Mouse (Mus musculus) lung, postnatal 36 days (tissue): ENCODE data around the gene Atp2a3.

Experiments
- DNase-seq: peaks from one replicate; pipeline ENCODE4 v3.0.0; 2022; ENCODE audit warnings: mixed read lengths

Gene Atp2a3

DNA sequence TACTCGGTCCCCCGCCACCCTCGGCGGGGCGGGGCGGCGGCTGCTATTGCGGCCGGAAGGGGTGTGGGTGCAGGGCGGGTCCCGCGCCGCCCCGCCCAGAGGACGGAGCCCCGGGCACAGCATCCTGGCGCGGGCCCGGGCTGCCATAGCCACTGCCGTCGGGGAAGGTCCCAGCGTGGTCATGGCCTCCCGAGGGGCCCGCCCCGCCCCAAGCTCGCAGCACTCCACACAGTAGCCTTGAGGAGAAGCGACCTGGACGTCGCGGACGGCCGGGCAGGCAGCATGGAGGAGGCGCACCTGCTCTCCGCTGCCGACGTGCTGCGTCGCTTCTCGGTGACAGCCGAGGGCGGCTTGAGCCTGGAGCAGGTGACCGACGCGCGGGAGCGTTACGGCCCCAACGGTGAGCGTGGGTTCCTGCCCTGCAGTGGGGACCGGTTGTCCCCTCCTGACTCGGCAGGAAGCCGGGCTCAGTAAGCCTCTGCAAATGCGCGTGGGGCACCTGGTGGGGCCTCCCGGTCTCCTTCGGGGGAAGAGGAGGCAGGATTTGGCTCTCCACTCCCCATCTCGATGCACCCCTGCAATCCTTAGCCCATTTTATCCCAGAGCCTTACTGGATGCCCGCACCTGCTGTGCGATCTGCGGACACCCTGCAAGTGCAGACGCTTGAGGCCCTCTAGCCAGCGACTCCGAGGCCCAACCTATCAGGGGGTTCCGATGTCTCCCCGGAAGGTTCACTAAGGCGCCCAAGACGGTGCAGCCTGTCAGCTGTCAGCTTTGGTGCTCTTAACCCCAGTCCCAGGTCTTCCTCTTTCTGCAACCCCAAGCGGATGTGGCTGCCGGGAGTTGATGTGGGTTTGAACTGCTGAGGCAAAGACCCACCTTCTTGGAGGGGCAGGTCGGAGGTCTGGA, at the start of gene Atp2a3:
Gene Atp2a3, plus strand, starts transcription at position 98 of the 909 bp plus-strand sequence.
- DNase-seq = peak; percentile 82

DNA sequence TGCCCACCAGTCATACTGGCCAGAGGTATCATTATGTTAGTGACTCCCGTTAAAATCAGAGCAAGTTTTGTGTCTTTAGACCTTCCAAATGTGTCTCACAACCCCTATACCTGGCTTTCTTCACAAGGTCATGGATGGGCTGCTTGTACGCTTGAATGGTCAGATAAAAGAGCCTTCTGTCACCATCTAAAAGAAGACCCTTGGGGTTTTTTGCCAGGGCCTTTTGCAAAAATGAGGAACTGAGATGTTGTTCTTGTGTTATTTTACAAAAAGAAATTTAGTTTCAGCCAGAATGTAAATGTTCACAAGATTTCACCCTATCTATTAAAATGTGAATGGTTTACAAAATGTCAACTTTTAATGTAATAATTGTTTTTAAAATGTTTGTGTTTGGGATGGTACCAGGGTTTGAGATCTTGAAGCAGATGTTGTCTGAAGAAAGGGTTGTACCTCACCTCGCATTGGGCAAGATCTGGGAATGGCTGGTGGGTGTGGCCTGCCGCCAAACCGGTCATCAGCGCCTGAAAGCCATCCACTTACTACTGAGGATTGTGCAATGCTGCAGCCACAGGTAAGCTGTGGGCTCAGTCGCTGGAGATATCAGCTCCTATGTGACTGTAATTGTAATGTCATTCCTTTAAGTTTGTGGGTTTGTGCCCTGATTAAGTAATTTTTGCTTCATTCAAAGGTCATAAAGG, 43.5 kb upstream of the Atp2a3 start:
- peak; percentile 77 for DNase-seq

DNA sequence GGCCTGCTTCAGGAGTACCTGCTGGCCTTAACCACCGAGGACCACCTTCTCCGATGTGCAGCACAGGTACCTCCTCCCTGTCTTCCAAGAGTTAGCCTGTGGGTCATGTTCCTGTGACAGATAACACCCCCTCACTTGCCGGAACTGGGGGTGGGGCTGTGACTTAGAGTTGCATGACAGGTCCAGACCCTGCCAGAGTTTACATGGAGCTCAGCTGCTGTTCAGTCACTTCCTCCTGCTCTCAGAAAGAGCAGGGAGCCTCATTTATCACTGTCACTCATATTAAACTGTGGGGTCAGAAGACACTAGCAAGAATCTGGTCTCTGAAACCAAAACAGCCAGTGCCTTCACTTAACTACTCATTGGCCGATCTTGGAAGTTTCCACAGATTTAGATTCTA, 37.9 kb upstream of the Atp2a3 start:
- DNase-seq = peak; percentile 35

DNA sequence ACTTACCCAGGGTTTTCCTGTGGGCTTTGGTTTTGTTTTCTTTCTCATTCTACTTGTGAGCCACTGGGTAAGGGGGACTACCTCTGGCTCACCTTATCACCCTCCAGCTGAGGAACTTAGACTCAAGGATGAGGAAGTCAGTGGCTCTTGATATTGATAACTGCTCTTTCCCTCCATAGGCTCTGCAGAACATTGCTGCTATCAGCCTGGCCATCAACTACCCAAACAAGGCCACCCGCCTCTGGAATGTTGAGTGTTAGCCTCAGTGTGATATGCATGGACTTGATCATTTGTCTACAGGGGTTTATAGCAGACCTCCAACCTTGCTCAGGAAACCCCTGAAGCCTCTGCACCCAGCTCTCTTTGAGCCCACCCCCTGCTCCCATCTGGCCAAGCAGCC, 36.5 kb upstream of the Atp2a3 start:
- no peak for DNase-seq

DNA sequence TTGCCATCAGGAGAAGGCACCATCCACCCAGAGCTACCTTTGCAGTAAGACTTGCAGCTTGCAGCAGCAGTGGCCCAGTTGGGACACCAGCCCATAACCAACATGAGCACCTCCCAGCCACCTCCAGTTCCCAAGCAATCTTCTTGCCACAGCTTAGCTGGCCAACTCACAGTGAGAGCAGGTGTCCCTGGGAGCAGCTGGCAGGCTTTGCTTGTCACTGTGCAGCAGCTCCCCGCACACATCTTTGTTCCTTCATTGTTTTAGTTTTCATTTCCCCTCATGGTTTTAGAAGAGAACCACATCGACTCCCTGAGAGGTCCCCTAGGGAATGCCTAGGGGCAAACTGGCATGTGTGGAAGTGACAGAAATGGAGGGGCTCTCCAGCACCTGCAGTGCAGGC, 35.9 kb upstream of the Atp2a3 start:
- no peak for DNase-seq

DNA sequence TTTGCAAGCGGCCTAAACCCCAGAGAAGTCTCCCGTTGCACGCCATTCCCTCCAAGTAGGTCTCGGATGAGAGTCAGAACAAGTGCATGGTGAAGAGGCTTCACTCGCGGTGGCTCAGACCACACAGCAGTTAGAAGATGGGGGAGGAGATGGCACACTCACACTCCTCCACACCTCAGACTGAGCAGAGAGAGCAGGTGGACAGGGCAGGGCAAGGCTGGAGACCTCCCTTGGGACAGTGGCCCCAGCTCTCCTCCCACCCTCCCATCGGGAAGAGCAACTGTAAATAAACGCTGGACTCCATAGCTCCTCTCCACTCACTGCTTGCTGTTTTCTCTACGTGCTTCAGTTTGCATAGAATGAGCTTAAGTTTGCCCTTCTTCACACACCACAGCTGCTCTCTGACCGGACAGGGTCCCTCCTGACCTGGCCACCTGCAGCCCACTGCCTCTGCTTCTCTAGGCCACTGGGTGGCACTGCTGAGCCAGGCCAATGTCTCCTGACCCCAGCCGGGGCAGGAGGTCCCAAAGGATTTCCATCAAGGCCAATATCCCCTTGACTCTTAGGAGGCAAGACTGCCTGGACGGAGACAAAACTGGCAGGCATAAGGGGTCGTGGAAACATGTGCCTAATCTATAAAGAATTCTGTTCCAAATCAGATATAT, 34.6 kb upstream of the Atp2a3 start:
- DNase-seq = peak; percentile 84

DNA sequence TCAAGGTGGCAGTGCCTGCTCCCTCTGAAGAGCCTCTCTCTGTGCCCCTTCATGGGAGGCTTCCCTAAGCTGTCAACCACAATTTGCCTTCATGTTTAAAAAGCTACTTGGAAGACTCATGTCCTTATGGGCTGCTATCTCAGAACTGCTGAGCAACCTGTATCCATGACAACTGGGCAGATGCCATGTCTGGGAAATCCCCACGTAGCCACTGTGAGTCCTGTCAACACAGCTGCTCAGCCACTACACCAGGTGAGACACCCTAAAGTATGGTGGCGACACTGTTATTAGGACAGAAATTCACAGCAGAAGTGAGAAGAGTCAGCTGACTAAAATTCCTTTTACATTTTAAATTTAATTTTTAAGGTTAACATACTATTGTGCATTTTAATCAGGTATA, 32.5 kb upstream of the Atp2a3 start:
- no peak for DNase-seq

DNA sequence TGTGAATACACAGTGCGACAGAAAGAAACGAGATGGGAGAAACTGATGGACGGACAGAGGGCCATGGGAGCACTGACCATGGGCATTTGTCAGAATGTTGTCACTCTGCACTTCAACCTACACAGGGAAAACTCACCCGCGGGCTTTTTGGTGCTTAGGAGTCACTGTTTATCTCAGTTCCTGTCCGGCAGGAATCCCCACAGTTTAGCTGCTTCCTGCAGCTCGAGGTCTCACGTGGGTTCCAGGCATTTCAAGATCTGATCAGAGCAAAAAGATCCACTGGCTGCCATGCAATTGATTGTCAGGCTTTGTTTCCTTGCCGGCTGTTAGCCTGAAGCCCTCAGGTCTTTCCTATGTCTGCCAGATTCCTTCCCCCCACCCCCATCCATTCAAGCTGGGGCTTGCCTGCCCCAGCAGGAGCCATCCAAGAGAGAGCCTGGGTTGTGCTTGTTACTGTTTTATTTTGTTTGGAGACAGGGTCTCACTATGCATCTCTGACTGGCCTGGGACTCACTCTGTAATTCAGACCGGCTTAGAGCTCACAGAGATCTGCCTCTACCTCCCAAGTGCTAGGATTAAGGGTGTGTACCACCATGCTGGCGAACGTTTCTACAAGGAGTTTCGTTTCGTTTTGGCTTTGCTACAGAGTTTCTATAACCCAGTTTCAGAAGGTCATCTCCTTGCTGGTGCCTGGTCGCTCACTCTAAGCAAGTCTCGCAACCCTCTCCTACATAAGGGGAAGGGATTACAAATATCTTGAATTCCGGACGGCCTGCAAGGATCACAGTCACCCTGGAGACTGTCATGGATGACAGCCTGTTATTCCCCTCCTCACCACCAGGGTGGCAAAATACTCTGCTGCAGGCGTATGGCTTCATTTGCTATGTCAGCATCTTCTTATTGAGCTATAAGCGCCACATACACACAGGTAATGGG, 20.5 kb upstream of the Atp2a3 start:
- DNase-seq = peak; percentile 85

DNA sequence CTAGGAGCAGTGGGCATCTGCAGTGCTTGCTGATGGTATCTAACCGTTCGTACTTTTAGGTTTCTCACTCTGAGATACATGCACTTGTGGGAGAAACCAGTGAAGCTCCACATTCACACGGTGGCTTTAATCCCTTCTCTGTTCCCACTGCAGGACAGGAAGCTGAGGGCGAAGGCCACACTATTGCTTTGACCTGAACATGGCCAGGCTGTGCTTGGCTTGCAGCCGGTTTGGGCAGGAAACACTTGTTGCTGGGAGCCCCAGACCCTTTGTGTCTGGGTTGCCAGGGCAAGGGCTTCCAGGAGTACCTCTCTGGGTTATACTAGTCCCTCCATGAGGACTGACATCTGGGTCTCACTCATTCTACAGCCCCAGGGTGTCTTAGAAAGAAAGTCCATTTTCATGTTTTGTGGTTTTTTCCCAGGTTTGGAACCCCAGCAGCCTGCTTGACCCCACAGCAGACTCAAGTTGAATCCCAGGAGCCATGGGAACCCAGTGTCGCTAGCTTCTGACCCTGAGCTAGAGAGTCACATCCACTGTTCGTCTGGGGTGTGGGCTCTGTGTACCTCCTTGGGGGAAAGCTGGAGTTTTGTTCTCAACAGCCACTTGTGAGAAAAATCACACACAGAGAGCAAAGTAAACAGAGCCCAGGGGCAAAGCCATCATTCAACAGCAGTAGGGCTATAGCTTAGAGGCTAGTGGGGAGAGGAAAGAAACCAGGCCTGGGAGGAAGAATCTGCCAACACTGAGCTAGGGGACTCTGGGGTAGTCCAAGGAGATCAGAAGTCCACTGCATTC, 15.8 kb upstream of the Atp2a3 start:
- DNase-seq = peak; percentile 76

DNA sequence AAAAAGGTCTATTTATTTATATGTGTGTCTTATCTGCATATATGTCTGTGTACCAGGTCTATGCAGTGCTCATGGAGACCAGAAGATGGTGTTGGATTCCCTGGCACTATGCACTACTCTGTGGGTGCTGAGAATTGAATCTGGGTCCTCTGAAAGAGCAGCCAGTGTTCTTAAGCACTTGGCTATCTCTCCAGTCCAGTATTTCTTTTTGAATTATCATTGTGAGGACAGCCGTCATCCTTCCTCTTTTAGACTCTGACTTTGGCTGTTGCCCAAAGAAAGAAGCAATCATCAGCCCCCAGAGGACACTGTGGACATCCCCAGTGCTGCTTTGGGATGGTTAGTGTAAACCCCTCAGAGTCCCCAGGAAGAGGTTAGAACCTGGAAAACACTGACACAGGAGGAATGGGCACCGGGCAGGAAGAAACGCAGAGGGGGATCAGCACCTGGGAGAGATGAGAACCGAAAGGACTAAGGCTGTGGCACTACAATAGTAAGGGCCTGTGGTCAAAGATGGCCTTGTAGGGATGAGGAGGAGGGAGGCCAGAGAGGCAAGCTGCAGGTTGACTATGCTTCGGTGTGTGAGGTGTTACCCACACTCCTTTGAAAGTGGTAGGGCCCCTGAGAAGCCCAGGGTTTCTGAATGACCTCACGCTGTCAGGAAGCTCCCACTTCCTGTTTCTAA, 15.0 kb upstream of the Atp2a3 start:
- peak; percentile 79 for DNase-seq

DNA sequence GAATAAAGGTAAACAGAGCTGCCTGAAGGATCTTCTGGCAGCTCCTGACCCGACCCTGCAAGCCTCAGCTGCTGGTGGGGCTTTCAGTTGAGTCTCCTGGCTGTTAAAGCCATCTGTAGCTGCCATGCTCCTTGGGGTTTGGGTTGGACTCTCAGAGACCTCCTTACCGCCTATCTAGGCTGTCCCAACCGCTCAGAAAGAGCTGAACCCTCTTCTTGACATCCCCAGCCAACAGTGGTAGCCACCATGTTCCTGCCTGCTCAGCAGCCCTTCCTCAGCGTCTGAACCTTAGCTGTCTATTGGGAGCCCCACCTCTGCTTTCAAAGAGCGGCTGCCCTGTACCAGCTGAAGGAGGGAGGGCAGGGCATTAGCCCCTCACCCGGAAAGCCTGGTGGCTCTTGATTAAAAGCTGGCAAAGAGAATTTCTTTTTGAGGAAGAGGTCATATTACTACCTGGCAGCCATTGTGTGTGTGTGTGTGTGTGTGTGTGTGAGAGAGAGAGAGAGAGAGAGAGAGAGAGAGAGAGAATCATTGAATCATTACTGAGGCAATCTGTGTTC, 14.3 kb upstream of the Atp2a3 start:
- no peak for DNase-seq

DNA sequence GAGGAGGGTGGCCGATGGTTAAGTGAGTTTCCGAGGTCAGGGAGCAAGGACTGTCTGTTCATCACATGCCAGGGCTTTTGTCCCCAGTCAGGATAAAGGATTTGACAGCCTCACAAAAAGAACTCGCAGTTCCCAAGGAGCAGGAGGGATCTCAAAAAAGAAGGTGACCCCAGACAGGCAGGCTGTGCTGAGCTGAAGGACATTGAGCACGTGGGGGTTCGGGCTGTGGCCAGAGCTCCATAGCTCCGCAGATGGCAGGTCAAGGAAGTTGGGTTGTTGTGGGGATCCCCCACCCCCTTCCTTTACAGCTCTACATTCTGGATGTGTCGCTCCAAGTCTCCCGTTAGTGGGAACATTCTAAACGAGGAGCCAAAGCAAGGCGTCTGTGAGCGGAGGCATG, 13.1 kb upstream of the Atp2a3 start:
- DNase-seq = no peak

DNA sequence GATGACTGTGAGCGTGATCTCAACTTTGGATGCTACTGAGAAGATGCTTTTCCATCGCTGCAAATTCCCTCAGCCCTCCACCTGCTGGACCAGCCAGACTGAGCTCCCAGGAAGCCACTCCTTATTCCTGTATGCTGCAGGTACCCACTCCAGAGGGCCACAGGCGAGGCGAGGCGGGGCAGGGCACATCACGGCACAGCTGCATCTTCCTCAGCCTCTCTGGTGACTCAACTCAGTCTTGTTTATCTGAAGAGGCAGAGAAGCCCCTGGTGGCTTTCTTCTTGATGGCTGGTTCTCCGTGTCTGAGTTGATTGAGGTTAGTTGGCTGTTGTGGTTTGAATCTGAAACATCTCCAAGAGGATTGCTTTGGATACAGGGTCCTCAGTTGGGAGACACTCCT, 12.7 kb upstream of the Atp2a3 start:
- DNase-seq = no peak

DNA sequence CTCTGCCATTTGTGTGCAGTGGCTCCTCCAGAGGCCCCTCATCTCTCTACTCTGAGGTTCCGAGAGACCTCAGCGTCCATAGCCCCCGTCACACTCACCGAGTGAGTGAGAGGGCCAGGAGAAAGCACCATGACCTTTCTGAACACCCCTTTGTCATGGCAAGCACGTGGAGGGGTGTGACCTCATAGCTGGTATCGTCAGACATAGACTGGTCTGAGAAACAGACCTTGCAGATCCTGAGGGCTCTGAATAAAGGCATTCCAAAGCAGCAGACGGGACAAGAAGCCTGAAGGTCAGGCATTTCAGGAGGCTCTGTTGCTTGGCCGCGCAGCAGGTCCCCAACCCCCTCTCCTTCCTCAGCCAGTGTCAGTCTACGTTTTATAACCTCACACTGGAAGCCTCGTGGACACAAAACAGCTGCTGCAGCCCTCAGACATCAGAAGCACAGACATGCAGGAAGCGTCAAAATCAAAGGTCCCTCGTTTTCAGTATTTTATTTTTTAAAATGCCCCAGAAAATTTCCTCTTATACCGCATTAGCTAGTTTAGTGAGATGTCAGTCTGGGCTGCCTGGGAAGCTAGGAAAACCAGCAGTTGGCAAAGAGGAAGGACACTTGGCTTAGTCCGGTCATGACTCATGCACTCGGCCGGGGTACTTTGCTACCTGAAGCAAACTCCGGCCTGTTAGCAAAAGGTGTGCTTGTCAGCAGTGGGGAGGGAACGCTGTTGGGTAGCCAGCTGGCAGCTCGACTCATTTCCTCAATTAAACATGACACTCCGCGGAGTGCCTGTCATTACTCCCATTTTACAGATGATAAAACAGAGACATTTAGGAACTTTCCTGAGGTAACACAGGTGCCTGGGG, 9.6 kb upstream of the Atp2a3 start:
- peak; percentile 82 for DNase-seq

DNA sequence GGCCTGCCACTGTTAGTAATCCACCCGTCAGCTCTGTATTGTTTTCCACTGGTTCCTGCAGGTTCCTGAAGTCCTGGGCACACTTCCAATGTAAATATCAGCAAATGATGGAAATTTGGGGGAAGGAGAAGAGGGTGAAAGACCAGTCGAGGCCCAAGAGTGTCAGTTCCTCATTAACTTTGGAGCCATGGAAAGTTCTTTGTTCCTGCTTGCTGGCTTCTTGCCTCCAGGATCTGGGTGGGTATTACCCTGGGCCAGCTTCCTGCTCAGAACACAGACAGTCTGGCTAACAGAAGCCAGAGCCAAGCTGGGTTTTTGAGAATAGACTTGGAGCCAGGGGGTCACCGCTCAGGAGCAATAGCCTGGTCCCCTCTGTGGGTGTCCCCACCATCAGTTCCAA, 8.7 kb upstream of the Atp2a3 start:
- DNase-seq = peak; percentile 90

DNA sequence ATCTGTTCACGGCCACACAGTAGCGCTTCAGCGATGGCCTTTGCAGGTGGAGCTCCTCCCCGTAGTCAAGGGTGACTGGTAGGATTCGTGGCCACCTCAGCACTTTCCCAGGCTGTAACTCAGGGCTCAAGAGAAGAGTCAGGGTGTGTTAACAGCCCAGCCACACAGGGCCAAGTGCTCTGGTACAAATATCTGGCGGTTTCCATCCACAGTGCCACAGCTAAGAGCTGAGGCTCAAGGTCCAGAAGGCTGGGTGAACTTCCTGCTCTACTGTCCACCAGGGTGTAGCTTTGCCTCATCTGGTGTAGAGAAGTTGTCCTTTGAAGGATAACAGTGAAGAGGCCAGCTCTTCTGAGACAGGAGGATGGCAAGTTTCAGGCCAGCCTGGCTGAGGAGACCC, 8.3 kb upstream of the Atp2a3 start:
- DNase-seq = no peak

DNA sequence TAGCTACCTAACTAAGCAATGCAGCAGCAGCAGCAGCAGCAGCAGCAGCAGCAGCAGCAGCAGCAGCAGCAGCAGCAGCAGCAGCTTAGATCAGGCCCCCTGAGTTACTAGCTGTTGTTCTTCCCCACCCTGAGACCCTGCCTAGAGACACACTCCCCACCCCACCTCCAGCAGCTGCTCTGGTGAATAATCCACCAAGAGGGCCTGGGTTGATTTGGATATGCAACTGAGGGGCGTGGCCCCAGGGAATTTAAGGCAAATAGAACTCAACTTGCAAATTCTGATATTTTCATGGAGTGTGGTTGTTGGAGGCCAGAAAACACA, 7.9 kb upstream of the Atp2a3 start:
- no peak for DNase-seq

DNA sequence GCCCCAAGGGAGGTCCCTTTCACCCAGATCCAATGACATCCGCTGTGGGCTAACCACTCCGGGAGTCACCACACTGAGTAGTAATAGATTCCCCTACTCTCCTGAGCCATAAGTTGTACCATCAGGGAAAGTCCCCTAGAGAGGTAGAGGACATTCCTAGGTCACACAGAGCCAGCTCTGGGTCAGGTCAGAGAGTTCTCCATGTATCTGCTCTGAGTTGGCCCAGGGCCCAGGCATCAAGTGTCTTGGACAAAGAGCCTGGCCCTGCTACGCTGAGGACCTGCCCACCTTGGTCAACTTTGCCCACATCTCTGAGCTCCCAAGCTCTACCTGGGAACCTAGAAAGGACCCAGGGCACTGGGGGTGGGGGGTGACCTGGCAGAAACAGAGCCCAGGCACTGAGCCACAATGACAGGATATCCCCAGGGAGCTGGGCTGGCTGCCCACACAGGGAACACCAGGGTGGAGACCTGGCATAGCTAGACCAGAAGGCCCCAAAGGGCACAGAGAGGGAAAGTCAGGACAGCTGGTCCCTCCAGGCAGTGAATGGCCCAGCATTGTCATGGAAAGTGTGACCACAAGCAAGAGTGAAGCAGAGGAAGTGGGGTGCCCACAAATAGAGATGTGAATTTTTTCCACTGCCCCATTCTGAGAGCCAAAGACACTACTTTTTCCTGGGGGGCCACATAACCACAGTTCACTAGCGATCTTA, 7.4 kb upstream of the Atp2a3 start:
- peak; percentile 93 for DNase-seq

DNA sequence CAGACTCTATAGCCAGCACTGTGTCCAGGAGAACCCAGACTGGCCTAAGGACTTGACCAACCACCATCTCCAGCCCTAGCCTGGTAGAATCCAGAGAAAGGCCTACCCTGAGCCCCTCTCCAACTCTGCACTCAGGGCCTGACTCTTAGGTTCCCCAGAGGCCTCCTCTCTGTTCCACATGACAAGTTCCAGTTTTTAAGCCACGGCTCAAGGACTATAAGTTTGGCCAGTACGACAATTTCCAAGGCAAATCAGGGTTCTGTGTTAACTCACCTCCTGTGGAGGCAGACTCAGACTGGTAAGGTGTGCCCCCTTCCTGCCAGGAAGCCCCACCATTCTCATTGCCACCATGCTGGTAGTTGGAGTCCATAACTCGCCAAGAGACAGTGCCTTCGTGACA, 6.8 kb upstream of the Atp2a3 start:
- no peak for DNase-seq
